Mouse (Mus musculus) G1E (cell line): ENCODE data around the gene Slc38a2.

ENCODE experiments used
- CTCF ChIP-seq: IDR thresholded peaks from 2 replicates; pipeline ENCODE4 v1.5.1; 2012; ENCODE audit warnings: low read depth, low read length, inconsistent platforms, mixed read lengths
- GATA1 ChIP-seq: IDR thresholded peaks from 2 replicates; pipeline ENCODE4 v1.6.1; 2012; ENCODE audit warnings: borderline replicate concordance, low read length, inconsistent platforms, mixed read lengths
- GATA2 ChIP-seq: IDR thresholded peaks from 2 replicates; pipeline ENCODE4 v1.6.1; 2012; ENCODE audit warnings: low read depth, low read length, inconsistent platforms, borderline replicate concordance
- POLR2AphosphoS5 ChIP-seq: IDR thresholded peaks from 2 replicates; pipeline ENCODE4 v1.6.1; 2012; ENCODE audit warnings: low read depth, low read length, inconsistent platforms; ENCODE audit not compliant: insufficient replicate concordance
- TAL1 ChIP-seq: conservative IDR thresholded peaks from 2 replicates; pipeline ENCODE4 v1.6.1; 2012; ENCODE audit warnings: low read depth, low read length, inconsistent platforms, mixed read lengths

DNA sequence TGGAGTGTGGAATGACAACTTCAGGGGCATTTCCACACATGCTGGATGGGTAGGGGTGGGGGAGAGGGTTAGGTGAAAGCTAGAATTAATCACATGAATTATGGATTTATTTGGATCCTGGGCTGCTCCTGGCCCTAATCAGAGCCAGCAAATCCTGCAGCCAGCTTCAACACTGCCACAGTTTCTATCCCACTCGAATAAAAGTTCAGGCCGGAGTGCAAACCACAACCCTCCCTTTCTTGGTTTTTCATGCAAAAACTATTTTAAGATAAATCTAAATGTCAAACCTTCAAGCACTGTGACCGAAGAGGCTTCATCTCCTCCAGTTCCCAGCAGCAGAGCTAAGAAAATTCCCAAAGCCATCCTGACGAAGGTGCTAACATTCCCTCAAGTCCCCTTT, 28.8 kb upstream of the Slc38a2 start:
- TF ChIP-seq CTCF = no peak
- no peak for TF ChIP-seq GATA1
- TF ChIP-seq TAL1 = no peak
- TF ChIP-seq POLR2AphosphoS5 = no peak
- TF ChIP-seq GATA2 = no peak
